17 mouse cellular contexts compared by ENCODE assay signal in the genomic region with DNA sequence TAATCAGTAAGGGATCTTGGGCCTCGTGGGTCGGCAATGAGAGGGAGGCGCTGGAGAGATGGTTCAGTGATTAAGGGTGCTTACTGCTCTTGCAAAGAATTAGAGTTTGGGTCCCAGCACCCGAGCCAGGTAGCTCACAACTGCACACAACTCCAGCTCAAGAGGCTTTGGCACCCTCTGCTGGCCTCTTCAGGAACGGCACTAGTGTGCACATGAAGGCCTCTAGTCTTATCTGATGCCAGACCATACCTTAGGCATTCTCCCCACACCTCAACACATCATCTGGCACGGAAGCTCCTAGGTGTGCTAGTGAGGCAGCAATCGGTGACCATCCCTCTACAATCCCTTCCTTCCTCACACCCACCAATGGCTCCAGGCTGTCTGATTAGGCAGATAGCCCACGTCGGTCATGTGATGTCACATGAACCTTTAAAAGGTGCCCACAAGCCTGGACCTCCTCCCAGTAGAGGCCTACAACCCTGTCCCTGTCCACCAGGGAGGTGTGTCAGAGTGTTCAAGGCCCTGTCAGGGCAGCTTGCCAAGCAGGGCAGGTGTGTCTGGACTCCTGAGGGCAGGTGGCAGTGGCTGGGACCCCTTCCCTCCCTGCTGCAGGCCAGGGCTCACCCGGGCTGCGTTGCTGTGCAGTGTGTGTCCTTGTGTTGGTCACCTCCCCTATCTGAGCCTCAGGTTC. TPM values are rescaled to one million over a fixed set of nuclear protein-coding genes. Genes with fewer than 3 reads are reported as not detected.
DNase-seq lines count a peak whose midpoint lies in the region; ATAC-seq and TF ChIP-seq lines count a peak whose summit lies in the region.
"Had no signal": no experiment of that assay in that cellular context is flagged by ENCODE, and none has a peak within 500 bp of the region (broad histone marks: within the 10 kb centered on the region; RNA-seq: fewer than 3 reads in every experiment).

No protein-coding gene starts in this region.

- H3K9me3 ChIP-seq in forebrain, postnatal 0 days (ENCODE audit: low read length) = no peaks in the 10 kb centered on the region
- H3K9me3 ChIP-seq in forebrain, embryonic 12.5 days = no peaks in the 10 kb centered on the region
- no peaks in the 10 kb centered on the region for H3K9me3 ChIP-seq in lung, postnatal 0 days (ENCODE audit: low read length)
- H3K9me3 ChIP-seq in stomach, postnatal 0 days (ENCODE audit: control insufficient read depth, low read length) = no peaks in the 10 kb centered on the region
- H3K9me3 ChIP-seq: embryonic facial prominence, embryonic 15.5 days; neural tube, embryonic 13.5 days had no signal

- H3K4me3 ChIP-seq in forebrain, postnatal 0 days (ENCODE audit: low read depth, low read length) = no peak overlapping the region
- no peak overlapping the region for H3K4me3 ChIP-seq in forebrain, embryonic 12.5 days (replicated peaks)
- H3K4me3 ChIP-seq in lung, postnatal 0 days (ENCODE audit: low read depth, low read length) = no peak overlapping the region
- H3K4me3 ChIP-seq in cortical plate, adult 2 months (ENCODE audit: insufficient read depth, low read length) = no peak overlapping the region
- no peak overlapping the region for H3K4me3 ChIP-seq in stomach, postnatal 0 days (ENCODE audit: low read depth, low read length)
- H3K4me3 ChIP-seq: embryonic facial prominence, embryonic 15.5 days; megakaryocyte, embryonic 14.5 days; neural tube, embryonic 13.5 days had no signal

- no peak for ATAC-seq in forebrain, postnatal 0 days
- ATAC-seq in forebrain, embryonic 12.5 days (ENCODE audit: low FRiP score) = no peak
- ATAC-seq in lung, postnatal 0 days = no peak
- ATAC-seq in stomach, postnatal 0 days (ENCODE audit: low FRiP score, low TSS enrichment) = no peak

- no peaks in the 10 kb centered on the region for H3K36me3 ChIP-seq in forebrain, postnatal 0 days (ENCODE audit: insufficient read depth)
- H3K36me3 ChIP-seq in forebrain, embryonic 12.5 days (replicated peaks) = no peaks in the 10 kb centered on the region
- H3K36me3 ChIP-seq in lung, postnatal 0 days (ENCODE audit: insufficient read depth, low read length) = no peaks in the 10 kb centered on the region
- no peaks in the 10 kb centered on the region for H3K36me3 ChIP-seq in stomach, postnatal 0 days (ENCODE audit: control insufficient read depth, insufficient read depth, low read length)
- H3K36me3 ChIP-seq: embryonic facial prominence, embryonic 15.5 days; neural tube, embryonic 13.5 days had no signal

- no peak for DNase-seq in forebrain, postnatal 0 days
- no peak for DNase-seq in lung, postnatal 0 days (ENCODE audit: low spot score)
- no peak for DNase-seq in lung, postnatal 25 days (ENCODE audit: low spot score)
- peak; percentile 44 for DNase-seq in stomach, postnatal 0 days (ENCODE audit: low spot score)
- DNase-seq in right cerebral cortex, postnatal 25 days = no peak
- DNase-seq in spleen, postnatal 14 days (ENCODE audit: low spot score in 2 of 2) = no peak
- DNase-seq: cerebellum, adult 9-10 months; kidney, adult 18-20 months had no signal

- H3K9ac ChIP-seq in forebrain, postnatal 0 days = no peak overlapping the region
- no peak overlapping the region for H3K9ac ChIP-seq in forebrain, embryonic 12.5 days
- no peak overlapping the region for H3K9ac ChIP-seq in lung, postnatal 0 days (replicated peaks; ENCODE audit: low read depth)
- H3K9ac ChIP-seq in stomach, postnatal 0 days (ENCODE audit: low read length) = no peak overlapping the region
- H3K9ac ChIP-seq: embryonic facial prominence, embryonic 15.5 days; neural tube, embryonic 13.5 days had no signal

- no peak for TF ChIP-seq EP300 in lung, postnatal 0 days (IDR thresholded peaks at IDR 0.05)
- no peak for TF ChIP-seq EP300 in stomach, postnatal 0 days (optimal IDR thresholded peaks at IDR 0.05)

- WGBS in forebrain, postnatal 0 days = 89% methylated on average over 11 of the region's 11 CpGs
- WGBS in forebrain, embryonic 12.5 days = 90% methylated on average over 11 of the region's 11 CpGs
- WGBS in lung, postnatal 0 days = 82% methylated on average over 11 of the region's 11 CpGs
- WGBS in stomach, postnatal 0 days = 83% methylated on average over 11 of the region's 11 CpGs

- H3K27ac ChIP-seq in forebrain, postnatal 0 days (ENCODE audit: low read depth, low read length) = no peak overlapping the region
- H3K27ac ChIP-seq in forebrain, embryonic 12.5 days = no peak overlapping the region
- H3K27ac ChIP-seq in lung, postnatal 0 days (ENCODE audit: low read length) = no peak overlapping the region
- H3K27ac ChIP-seq in cortical plate, adult 2 months (ENCODE audit: insufficient read depth, low read length) = no peak overlapping the region
- H3K27ac ChIP-seq in stomach, postnatal 0 days (replicated peaks) = no peak overlapping the region
- H3K27ac ChIP-seq: embryonic facial prominence, embryonic 15.5 days; neural tube, embryonic 13.5 days had no signal

- TF ChIP-seq POLR2A in cortical plate, adult 2 months (IDR thresholded peaks at IDR 0.05; ENCODE audit: extremely low read depth, insufficient read depth, low read length) = no peak

- no peak overlapping the region for H3K4me2 ChIP-seq in forebrain, postnatal 0 days (ENCODE audit: low read depth)
- no peak overlapping the region for H3K4me2 ChIP-seq in forebrain, embryonic 12.5 days
- no peak overlapping the region for H3K4me2 ChIP-seq in lung, postnatal 0 days (replicated peaks; ENCODE audit: low read depth, low read length)
- no peak overlapping the region for H3K4me2 ChIP-seq in stomach, postnatal 0 days (replicated peaks; ENCODE audit: low read depth)
- H3K4me2 ChIP-seq: embryonic facial prominence, embryonic 15.5 days; neural tube, embryonic 13.5 days had no signal

- peak; percentile 41 for TF ChIP-seq CTCF in forebrain, postnatal 0 days (IDR thresholded peaks at IDR 0.05; ENCODE audit: low read depth)
- TF ChIP-seq CTCF in lung, postnatal 0 days (IDR thresholded peaks at IDR 0.05) = peak; percentile 60
- TF ChIP-seq CTCF in cortical plate, adult 2 months (IDR thresholded peaks at IDR 0.05; ENCODE audit: extremely low read depth, insufficient read depth, low read length) = peak; percentile 25; the same call in 1 of the 2 replicates
- TF ChIP-seq CTCF in stomach, postnatal 0 days (IDR thresholded peaks at IDR 0.05; ENCODE audit: low read depth) = peak; percentile 63

- no peaks in the 10 kb centered on the region for H3K4me1 ChIP-seq in forebrain, postnatal 0 days (ENCODE audit: insufficient read depth)
- peaks cover 11% of the 10 kb centered on the region for H3K4me1 ChIP-seq in forebrain, embryonic 12.5 days
- no peaks in the 10 kb centered on the region for H3K4me1 ChIP-seq in lung, postnatal 0 days (ENCODE audit: insufficient read depth, low read depth, low read length)
- peaks cover 2% of the 10 kb centered on the region for H3K4me1 ChIP-seq in cortical plate, adult 2 months (ENCODE audit: control insufficient read depth, insufficient read depth, low read length)
- no peaks in the 10 kb centered on the region for H3K4me1 ChIP-seq in stomach, postnatal 0 days (replicated peaks; ENCODE audit: control insufficient read depth, insufficient read depth)

- H3K27me3 ChIP-seq in forebrain, postnatal 0 days (ENCODE audit: insufficient read depth, low read length) = no peaks in the 10 kb centered on the region
- H3K27me3 ChIP-seq in forebrain, embryonic 12.5 days = no peaks in the 10 kb centered on the region
- no peaks in the 10 kb centered on the region for H3K27me3 ChIP-seq in lung, postnatal 0 days (replicated peaks; ENCODE audit: insufficient read depth, low read length)
- no peaks in the 10 kb centered on the region for H3K27me3 ChIP-seq in stomach, postnatal 0 days (ENCODE audit: control insufficient read depth, insufficient read depth, low read length)
- H3K27me3 ChIP-seq: embryonic facial prominence, embryonic 15.5 days; neural tube, embryonic 13.5 days had no signal

RNA-seq across cellular contexts. Expression of a gene that starts 50.8 kb away (rescaled TPM):
- total RNA-seq in forebrain, postnatal 0 days (2014; rRNA removed) = 9.2 and 10.9 TPM in 2 replicates
- polyA plus RNA-seq in forebrain, postnatal 0 days (2015; fragmentation: Nextera tagmentation; extraction: Ambion mirVana) = 2.7 and 3.3 TPM in 2 replicates
- polyA plus RNA-seq in forebrain, embryonic 12.5 days (2016; fragmentation: Nextera tagmentation; extraction: Ambion mirVana) = 4.5 and 6.1 TPM in 2 replicates
- 6.3 and 6.9 TPM in 2 replicates for polyA plus RNA-seq in lung, postnatal 0 days (2015; fragmentation: Nextera tagmentation; extraction: Ambion mirVana)
- 25.4 and 28.2 TPM in 2 replicates for polyA plus RNA-seq in cortical plate, adult 2 months (2012; rRNA removed)
- polyA plus RNA-seq in stomach, postnatal 0 days (2015; fragmentation: Nextera tagmentation; extraction: Ambion mirVana) = 5.3 and 6.2 TPM in 2 replicates

RNA-seq across cellular contexts. Expression of a gene that starts 56.5 kb away (rescaled TPM):
- not detected in 2 replicates for total RNA-seq in forebrain, postnatal 0 days (2014; rRNA removed)
- polyA plus RNA-seq in forebrain, postnatal 0 days (2015; fragmentation: Nextera tagmentation; extraction: Ambion mirVana) = not detected in 2 replicates
- 0.20 and 0.28 TPM in 2 replicates for polyA plus RNA-seq in forebrain, embryonic 12.5 days (2016; fragmentation: Nextera tagmentation; extraction: Ambion mirVana)
- polyA plus RNA-seq in lung, postnatal 0 days (2015; fragmentation: Nextera tagmentation; extraction: Ambion mirVana) = not detected in 2 replicates
- not detected in 2 replicates for polyA plus RNA-seq in cortical plate, adult 2 months (2012; rRNA removed)
- polyA plus RNA-seq in stomach, postnatal 0 days (2015; fragmentation: Nextera tagmentation; extraction: Ambion mirVana) = 0.46 and 0.59 TPM in 2 replicates
- total RNA-seq: adrenal gland, adult 18-20 months; gastrocnemius, adult 18-20 months; left cerebral cortex, postnatal 36 days had no signal
- polyA plus RNA-seq: heart, postnatal 0 days had no signal
